In genomic region chr13:56933832-56934510, GRCm38 (mm10) we compare ENCODE assay signal across 20 mouse cellular contexts. TPM values are rescaled to one million over a fixed set of nuclear protein-coding genes. Genes with fewer than 3 reads are reported as not detected.
DNase-seq lines count a peak whose midpoint lies in the region; ATAC-seq and TF ChIP-seq lines count a peak whose summit lies in the region.
"Had no signal": no experiment of that assay in that cellular context is flagged by ENCODE, and none has a peak within 500 bp of the region (broad histone marks: within the 10 kb centered on the region; RNA-seq: fewer than 3 reads in every experiment).

No protein-coding gene starts in this region.

- intact Hi-C loops in left cerebral cortex, postnatal 14 days (cut with DNase I) = no loop called here

- peak; percentile 19 to 41 for DNase-seq in layer of hippocampus, postnatal 14 days (ENCODE audit: low spot score in 2 of 2)
- DNase-seq in layer of hippocampus, adult 8-10 months (ENCODE audit: low spot score in 2 of 2) = no peak
- no peak for DNase-seq in left cerebral cortex, postnatal 14 days (ENCODE audit: low spot score in 2 of 2)
- DNase-seq in thymus, adult 2 months = no peak
- DNase-seq: adrenal gland, postnatal 14 days; cerebellum, postnatal 14 days; heart, adult 18-20 months; kidney, adult 9 months; lung, adult 18-20 months had no signal

- TF ChIP-seq CTCF in thymus, adult 2 months (IDR thresholded peaks at IDR 0.05; ENCODE audit: borderline replicate concordance, control insufficient read depth, extremely low read depth, insufficient read depth, low read length, poor library complexity) = no peak

- WGBS in forebrain, embryonic 15.5 days = 13% methylated on average over 11 of the region's 11 CpGs
- 23% methylated on average over 11 of the region's 11 CpGs for WGBS in midbrain, embryonic 13.5 days
- WGBS in liver, embryonic 12.5 days (ENCODE audit: insufficient replicate concordance) = 67% methylated on average over 11 of the region's 11 CpGs
- 82% methylated on average over 11 of the region's 11 CpGs for WGBS in thymus, adult 2 months

- no peaks in the 10 kb centered on the region for H3K36me3 ChIP-seq in forebrain, embryonic 15.5 days
- no peaks in the 10 kb centered on the region for H3K36me3 ChIP-seq in midbrain, embryonic 13.5 days
- H3K36me3 ChIP-seq in liver, embryonic 12.5 days = no peaks in the 10 kb centered on the region
- H3K36me3 ChIP-seq in thymus, adult 2 months (ENCODE audit: control insufficient read depth, insufficient read depth, low read length) = no peaks in the 10 kb centered on the region
- H3K36me3 ChIP-seq: limb, embryonic 15.5 days had no signal

- H3K27ac ChIP-seq in forebrain, embryonic 15.5 days (replicated peaks) = peak overlapping the region; percentile 57
- H3K27ac ChIP-seq in midbrain, embryonic 13.5 days = no peak overlapping the region
- H3K27ac ChIP-seq in liver, embryonic 12.5 days = no peak overlapping the region
- H3K27ac ChIP-seq in thymus, adult 2 months (ENCODE audit: control insufficient read depth, insufficient read depth, low read length) = no peak overlapping the region
- H3K27ac ChIP-seq: limb, embryonic 15.5 days had no signal

- H3K27me3 ChIP-seq in forebrain, embryonic 15.5 days = no peaks in the 10 kb centered on the region
- peaks cover 45% of the 10 kb centered on the region for H3K27me3 ChIP-seq in midbrain, embryonic 13.5 days
- no peaks in the 10 kb centered on the region for H3K27me3 ChIP-seq in liver, embryonic 12.5 days (replicated peaks)
- H3K27me3 ChIP-seq in thymus, adult 2 months (ENCODE audit: control insufficient read depth, insufficient read depth, low read length) = no peaks in the 10 kb centered on the region
- H3K27me3 ChIP-seq: limb, embryonic 15.5 days had no signal

- ATAC-seq in forebrain, embryonic 15.5 days (replicated peaks) = peak; percentile 38; the same call in 1 of the 2 replicates
- peak; percentile 77 for ATAC-seq in midbrain, embryonic 13.5 days
- no peak for ATAC-seq in liver, embryonic 12.5 days
- ATAC-seq: CD4-positive, CD25-positive, alpha-beta regulatory T cell, adult 4 months; inflammation-experienced regulatory T-cells, adult 6 months had no signal

- no peaks in the 10 kb centered on the region for H3K9me3 ChIP-seq in forebrain, embryonic 15.5 days
- 0 out of 2 replicates have a peak, but pooled peaks cover 3% of the 10 kb centered on the region for H3K9me3 ChIP-seq in midbrain, embryonic 13.5 days
- H3K9me3 ChIP-seq in liver, embryonic 12.5 days (replicated peaks) = no peaks in the 10 kb centered on the region
- H3K9me3 ChIP-seq: limb, embryonic 15.5 days had no signal

- no peak overlapping the region for H3K9ac ChIP-seq in forebrain, embryonic 15.5 days (replicated peaks)
- no peak overlapping the region for H3K9ac ChIP-seq in midbrain, embryonic 13.5 days (replicated peaks)
- no peak overlapping the region for H3K9ac ChIP-seq in liver, embryonic 12.5 days
- H3K9ac ChIP-seq: limb, embryonic 15.5 days had no signal

- peaks cover 9% of the 10 kb centered on the region for H3K4me1 ChIP-seq in forebrain, embryonic 15.5 days
- peaks cover 10% of the 10 kb centered on the region for H3K4me1 ChIP-seq in midbrain, embryonic 13.5 days (replicated peaks)
- H3K4me1 ChIP-seq in liver, embryonic 12.5 days = no peaks in the 10 kb centered on the region
- no peaks in the 10 kb centered on the region for H3K4me1 ChIP-seq in thymus, adult 2 months (replicated peaks; ENCODE audit: control insufficient read depth, insufficient read depth, low read length)

- peak overlapping the region; percentile 1; the same call in 1 of the 2 replicates for H3K4me2 ChIP-seq in forebrain, embryonic 15.5 days (replicated peaks)
- no peak overlapping the region for H3K4me2 ChIP-seq in midbrain, embryonic 13.5 days (replicated peaks)
- H3K4me2 ChIP-seq in liver, embryonic 12.5 days = no peak overlapping the region
- H3K4me2 ChIP-seq: limb, embryonic 15.5 days had no signal

- no peak overlapping the region for H3K4me3 ChIP-seq in forebrain, embryonic 15.5 days
- H3K4me3 ChIP-seq in midbrain, embryonic 13.5 days (replicated peaks) = no peak overlapping the region
- no peak overlapping the region for H3K4me3 ChIP-seq in liver, embryonic 12.5 days
- H3K4me3 ChIP-seq in thymus, adult 2 months (ENCODE audit: control insufficient read depth, insufficient read depth, low read length) = no peak overlapping the region
- H3K4me3 ChIP-seq: limb, embryonic 15.5 days; myocyte had no signal

- TF ChIP-seq POLR2A in thymus, adult 2 months (IDR thresholded peaks at IDR 0.05; ENCODE audit: control insufficient read depth, extremely low read depth, insufficient read depth, low read length, poor library complexity) = no peak

RNA-seq across cellular contexts. Expression of gene Trpc7, which starts 38.2 kb away (rescaled TPM):
- total RNA-seq in layer of hippocampus, postnatal 14 days (2021) = 1 to 10 TPM; 2.3 to 2.9 TPM
- total RNA-seq in layer of hippocampus, adult 8-10 months (2022) = 1 to 10 TPM; 1.7 to 3.0 (median 2.3) TPM
- 3.7 and 3.9 TPM in 2 replicates for polyA plus RNA-seq in forebrain, embryonic 15.5 days (2015; fragmentation: Nextera tagmentation; extraction: Ambion mirVana)
- polyA plus RNA-seq in midbrain, embryonic 13.5 days (2015; fragmentation: Nextera tagmentation; extraction: Ambion mirVana) = 2.2 and 2.7 TPM in 2 replicates
- total RNA-seq in left cerebral cortex, postnatal 14 days (2021) = 1 to 10 TPM; 2.1 to 2.8 TPM
- not detected in 2 replicates for polyA plus RNA-seq in liver, embryonic 12.5 days (2016; fragmentation: Nextera tagmentation; extraction: Ambion mirVana)
- 0.05 TPM in 1 of 2 replicates, not detected in the other for polyA plus RNA-seq in thymus, adult 2 months (2012; rRNA removed)
- total RNA-seq: gastrocnemius, adult 18-20 months; heart, adult 18-20 months; MEL had no signal
- polyA plus RNA-seq: CD4-positive, CD25-positive, alpha-beta regulatory T cell, adult 4 months; heart, postnatal 0 days; inflammation-experienced regulatory T-cells, adult 6 months; thymus, postnatal 0 days had no signal

Comparison
In these comparisons a context has a peak if more than half of its experiments do, and no peak if none do; other contexts are left out.
1. DNase-seq: peak in layer of hippocampus, postnatal 14 days (2 of 2); none in layer of hippocampus, adult 8-10 months (0 of 2), left cerebral cortex, postnatal 14 days (0 of 2) and thymus, adult 2 months (single experiment).